Mouse (Mus musculus) megakaryocyte, embryonic 14.5 days (primary cell): ENCODE data around the gene Ptger1.

Experiments
- FLI1 ChIP-seq: IDR thresholded peaks from 2 replicates; pipeline ENCODE4 v1.6.1; 2012; ENCODE audit warnings: low read length, inconsistent platforms, mixed read lengths
- GATA1 ChIP-seq: IDR thresholded peaks from 3 replicates; pipeline ENCODE4 v1.6.1; 2012; ENCODE audit warnings: mixed read lengths, low read length, inconsistent platforms, borderline replicate concordance

GRCm38 (mm10) chr8:83703426-83703825 is 36.9 kb downstream of the Ptger1 start:
- TF ChIP-seq GATA1 (no peak), FLI1 (no peak)
